Mouse (Mus musculus) brain, embryonic 14.5 days (tissue): Measurements from ENCODE around the gene Oser1.
"Not testable (repeated sequence)": the region's sequence is repeated elsewhere in the genome, so short reads cannot be mapped to it uniquely, and the experiment has no call there.

Experiments used
- CTCF ChIP-seq: fragments of 200-500 bp; IDR thresholded peaks from 2 replicates; pipeline ENCODE4 v1.5.1; 2012; ENCODE audit warnings: inconsistent platforms, mild to moderate bottlenecking, moderate library complexity, borderline replicate concordance; ENCODE audit not compliant: insufficient read depth, insufficient read length; ENCODE audit errors: extremely low read depth
- POLR2A ChIP-seq: fragments of 200-500 bp; IDR thresholded peaks from 2 replicates; pipeline ENCODE4 v1.6.1; 2012; ENCODE audit warnings: mild to moderate bottlenecking, inconsistent platforms, borderline replicate concordance; ENCODE audit not compliant: poor library complexity, insufficient read depth, insufficient read length, severe bottlenecking; ENCODE audit errors: extremely low read depth

DNA sequence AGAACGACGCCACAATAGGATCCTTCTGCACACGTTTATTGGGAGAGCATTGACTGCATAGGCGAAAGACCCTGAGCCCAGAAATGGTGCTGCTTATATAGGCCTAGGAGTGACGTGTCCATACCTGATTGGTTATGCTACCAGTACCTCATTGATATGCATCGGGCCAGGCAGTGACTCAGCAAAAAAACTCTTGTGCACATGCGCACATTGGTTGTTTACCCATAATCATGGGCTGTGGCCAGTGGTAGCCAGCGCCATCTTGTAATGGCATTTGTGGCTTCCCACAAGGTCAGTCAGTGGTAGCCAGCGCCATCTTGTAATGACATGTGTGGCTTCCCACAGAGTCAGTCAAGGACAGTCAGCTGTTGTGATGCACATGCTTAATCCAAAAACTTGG is 36.8 kb upstream of the Oser1 start:
- TF ChIP-seq POLR2A, CTCF: not testable (repeated sequence)
